Mouse (Mus musculus) inflammation-experienced regulatory T-cells, adult 6 months (primary cell): Measurements from ENCODE around the gene Ezr. TPM values are rescaled to one million over a fixed set of nuclear protein-coding genes. Genes with fewer than 3 reads are reported as not detected.
"Not testable (repeated sequence)": the region's sequence is repeated elsewhere in the genome, so short reads cannot be mapped to it uniquely, and the experiment has no call there.

Source experiments
- ATAC-seq: one replicate; pipeline ENCODE4 v1.8.0; 2017
- polyA plus RNA-seq, 3 experiments: library from polyadenylated mRNA; unstranded; fragments of 100-300 nt; shearing (Covaris generic); gene quantifications; one replicate each; pipeline ENCODE4 v1.2.1; 2017

Gene Ezr
- polyA plus RNA-seq, 3 experiments from 2014 or later, result 111 to 138 (median 117) TPM

DNA sequence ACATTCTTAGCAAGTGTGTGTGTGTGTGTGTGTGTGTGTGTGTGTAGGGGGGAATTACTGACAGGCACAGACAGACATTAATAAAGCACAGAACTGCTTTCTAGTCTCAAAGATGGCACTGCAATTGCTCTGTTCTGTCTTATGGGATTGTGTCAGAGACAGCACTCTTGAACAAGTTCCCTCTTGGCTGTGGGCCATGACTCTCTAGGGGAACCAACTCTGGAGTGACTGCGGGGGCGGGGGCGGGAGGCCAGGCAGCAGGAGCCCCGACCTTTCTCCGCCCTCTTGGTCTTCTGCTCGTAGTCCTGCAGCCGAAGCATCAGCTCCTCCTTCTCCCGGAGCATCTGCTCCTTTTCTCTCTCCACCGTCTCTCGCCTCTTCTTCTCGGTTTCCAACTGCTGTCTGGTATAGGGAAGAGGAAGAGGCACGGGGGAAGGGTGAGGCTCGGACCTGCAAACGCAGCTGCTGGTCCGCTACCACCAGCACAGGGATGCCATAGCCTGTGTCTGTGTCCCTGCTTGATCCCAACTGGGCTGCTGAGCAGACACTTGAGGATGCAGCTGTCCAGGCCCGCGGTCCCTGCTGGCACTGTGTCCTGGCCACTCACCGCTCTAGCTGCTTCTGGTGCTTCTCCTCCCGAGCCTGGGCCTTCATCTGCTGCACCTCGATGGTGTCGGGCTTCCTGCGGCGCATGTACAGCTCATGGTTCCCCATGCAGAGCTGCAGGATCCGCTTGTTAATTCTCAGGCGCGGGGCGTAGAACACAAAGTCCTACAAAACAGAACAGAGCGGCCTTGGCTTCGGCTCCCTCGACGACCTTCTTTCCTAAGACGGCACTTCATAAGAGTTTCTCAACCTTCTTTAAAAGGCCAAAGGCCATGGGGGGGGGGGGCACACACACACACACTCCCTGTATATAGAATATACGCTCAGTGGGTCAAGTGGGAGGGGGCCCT lies 40.2 kb downstream of the Ezr start:
- ATAC-seq, result no peak

DNA sequence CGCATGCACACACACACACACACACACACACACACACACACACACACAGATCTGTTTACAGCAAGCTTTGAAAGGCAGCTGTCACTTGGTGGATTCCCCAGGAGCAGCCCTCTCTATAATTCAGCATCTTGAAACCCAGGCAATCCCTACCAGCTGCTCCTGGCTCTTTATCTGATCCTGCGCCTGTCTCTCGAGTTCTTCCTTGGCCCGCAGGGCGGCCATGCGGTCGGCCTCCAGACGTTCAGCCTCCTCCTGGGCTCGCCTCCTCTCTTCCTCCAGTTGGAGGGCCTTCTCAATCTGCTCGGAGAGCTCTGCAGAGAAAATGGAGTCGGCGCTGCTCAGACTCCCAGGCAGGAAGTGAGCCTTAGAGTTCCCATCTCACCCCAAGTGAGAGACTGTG lies 41.3 kb downstream of the Ezr start:
- no peak for ATAC-seq

DNA sequence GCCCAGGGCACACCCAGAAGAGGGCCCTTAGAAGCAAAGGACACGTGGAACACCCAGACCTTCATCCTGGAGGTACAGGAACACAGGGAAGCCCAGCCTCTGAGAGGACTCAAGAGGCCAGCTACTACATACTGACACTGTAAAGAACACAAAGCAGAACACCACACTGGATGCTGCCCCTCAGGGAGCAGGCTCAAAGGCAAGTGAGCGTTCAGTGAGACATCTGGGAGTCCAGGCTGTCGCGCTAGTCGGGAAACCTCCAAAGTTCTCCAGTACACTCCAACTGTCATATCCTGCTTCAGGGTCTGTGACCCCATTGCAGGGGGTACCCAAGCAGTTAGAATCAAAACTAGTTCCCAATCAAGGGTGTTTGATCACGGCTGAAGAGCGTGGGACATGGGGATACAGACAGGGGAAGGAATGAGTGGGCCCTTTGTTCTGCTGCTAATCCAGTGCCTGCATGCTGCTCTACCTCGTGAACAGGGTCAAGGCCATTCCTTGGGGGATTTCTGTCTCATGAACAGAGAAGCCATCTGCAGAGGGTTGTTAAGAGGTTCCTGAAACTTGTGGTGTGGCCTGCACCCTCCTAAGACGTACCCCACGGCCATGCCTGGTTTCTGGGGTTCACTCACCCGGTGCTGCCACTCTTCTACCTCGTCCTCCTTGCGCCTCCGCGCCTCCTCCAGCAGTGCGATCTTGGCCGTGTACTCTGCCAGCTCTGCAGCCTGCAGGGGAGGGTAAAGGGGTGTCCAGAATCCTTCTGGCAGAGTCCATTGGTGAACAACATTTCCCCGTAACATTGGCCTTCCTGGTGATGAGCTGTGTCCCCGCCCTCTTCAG lies 42.0 kb downstream of the Ezr start:
- no peak for ATAC-seq

DNA sequence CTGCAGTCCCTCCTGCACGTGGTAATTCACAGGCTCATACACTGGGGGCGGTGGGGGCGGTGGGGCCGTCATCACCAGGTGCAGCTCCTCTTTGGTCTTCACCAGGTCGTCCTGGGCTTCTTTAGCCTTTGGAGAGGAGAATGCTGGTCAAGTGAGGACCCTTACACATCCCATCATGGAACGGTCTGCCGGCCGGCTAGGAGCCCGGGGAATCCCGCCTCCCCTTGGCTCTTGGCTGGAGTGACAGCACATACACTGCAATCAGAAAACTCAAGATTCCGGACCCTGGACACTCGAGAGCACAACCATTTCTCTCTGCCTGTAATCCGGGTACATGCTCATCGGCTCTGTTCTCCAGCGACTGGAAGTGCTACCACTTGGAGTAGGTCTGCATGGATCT lies 42.8 kb downstream of the Ezr start:
- ATAC-seq, result no peak

DNA sequence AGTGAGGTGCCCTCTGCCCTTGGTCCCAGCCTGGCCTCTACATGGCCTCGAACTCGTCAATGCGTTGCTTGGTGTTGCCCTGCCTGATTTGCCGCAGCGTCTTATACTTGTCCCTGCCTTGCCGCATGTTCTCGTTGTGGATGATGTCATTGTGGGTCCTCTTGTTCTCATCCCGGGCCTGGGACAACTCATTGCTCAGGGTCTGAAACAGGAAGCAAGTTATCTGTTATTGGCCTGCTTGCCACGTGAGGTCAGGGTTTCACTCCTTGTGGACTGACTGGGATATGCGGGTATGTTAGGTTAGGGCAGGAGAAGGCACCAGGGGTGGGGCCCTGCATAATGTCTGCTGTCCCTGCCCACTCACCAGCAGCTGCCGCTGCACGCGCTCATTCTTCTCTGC lies 43.3 kb downstream of the Ezr start:
- ATAC-seq, result no peak

DNA sequence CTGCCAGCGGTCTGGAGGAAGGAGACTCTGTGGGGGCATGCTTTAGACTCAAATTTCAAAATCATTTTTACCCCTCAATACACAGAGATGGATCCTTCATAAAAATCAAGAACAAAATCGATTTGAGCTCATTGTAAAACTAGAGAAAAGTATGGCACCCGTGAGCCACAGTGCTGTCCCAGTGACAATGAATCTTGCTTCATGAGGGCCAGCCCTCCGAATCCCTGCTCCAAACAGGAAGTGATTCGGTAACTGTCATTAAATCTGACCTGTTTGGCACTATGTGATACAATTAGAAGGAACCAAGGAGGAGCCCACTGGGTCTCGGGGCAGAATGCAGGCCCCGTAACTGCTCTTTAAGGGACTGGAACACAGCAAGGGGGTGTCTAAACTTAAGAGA lies 43.7 kb downstream of the Ezr start:
- ATAC-seq, result no peak

DNA sequence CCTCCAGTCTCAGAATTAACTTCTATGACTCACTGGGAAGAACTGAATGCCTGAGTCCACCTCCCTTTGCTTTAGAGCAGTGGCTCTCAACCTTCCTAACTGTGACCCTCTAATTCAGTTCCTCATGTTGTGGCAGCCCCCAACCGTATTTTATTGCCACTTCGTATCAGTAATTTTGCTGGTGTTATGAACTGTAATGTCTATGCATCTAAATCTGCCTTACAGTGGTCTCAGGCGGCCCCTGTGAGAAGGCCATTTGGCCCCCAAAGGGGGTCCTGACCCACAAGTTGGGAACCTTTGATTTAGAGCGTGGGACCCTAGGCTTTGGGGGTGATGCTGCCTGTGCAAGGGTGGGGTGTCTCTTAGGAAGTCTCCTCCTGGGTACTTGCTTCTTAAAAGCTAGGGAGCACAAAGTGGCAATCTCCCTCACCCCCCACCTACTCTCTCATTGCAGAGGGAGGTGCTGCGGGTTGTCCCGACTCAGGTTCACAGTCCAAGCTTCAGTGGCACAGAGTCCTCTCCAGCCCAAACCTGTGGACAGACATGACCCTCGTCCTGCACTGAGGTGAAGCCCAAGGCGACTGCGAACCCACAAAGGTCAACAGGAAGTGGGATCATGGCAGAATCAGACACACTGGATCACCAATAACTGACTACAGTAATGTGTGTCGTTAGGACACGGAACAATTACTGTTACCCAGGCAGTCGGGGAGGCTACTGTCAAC lies 45.1 kb downstream of the Ezr start:
- no peak for ATAC-seq

DNA sequence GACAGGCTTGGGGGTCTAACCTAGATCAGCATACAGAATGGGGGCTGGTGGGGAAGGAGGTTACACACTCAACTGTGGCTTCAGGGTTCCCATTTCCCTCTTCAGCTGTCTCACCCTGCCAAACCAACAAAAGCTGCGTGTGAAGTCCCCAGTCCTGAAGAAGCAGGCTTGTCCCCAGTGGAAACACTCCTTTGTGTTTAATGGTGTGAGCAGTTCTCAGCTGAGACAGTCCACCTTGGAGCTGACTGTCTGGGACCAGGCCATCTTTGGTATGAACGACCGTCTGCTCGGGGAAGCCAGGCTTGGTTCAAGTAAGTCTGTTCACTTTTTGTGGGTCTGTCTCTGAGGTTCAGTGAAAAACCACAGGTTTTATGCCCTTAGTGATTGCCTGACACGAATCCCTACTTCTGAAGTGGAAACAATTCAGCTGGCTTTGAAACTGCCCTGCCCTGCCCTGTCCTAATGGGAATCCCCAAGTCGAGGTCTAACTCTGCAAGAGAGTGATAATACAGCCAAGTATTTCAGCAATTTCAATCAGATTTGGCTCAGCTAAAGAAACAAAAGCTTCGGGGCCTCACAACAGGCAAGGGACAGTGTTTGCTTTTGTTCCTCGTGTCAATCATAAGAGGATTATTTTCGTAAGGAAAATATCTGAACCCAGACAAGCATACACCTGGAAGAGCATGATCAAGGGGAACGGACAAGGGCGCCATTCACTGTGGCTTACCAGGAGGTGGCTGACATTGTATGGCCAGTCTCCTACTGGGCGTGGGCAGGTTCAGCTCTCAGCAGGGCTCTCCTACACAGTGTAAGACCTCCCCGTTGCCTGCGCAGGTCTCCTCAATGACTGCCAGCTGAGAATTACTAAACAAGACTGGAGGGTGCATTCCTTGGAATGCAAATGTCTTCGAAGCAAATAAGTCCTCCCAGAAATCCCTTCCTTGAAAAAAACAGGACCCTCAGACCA lies 46.0 kb downstream of the Ezr start:
- no peak for ATAC-seq

DNA sequence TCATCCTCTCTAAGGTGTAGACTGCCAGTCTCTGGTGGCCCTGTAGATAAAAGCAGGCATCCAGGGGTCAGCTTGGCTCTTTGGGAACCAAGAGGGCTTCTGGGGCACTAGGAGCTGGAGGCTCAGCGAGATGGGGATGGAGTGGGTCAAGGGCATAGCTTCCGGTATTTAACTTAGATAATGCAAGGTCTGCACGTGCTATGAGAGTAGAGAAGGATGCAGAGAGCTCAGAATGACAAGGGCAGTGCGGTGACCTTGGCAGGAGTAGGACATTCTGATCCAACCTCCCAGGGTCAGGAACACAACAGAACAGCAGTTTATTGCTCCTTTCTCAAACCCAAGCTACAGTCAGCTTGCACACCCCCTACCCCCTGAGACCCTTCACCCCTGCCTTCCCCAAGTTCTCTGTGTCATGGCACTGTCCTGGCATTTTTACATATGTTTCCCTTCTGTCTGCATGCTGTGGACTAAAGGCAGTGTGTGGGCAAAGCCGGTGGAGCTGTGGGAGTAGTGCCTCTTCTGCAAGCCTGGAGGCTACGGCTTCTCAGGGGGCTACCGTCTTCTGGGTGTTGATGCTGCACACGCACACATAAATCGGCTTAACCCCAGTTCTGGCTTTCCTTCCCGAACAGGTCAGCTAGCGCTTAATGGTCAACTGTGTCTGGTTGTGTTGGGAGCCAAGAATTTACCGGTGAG lies 47.7 kb downstream of the Ezr start:
- no peak for ATAC-seq

DNA sequence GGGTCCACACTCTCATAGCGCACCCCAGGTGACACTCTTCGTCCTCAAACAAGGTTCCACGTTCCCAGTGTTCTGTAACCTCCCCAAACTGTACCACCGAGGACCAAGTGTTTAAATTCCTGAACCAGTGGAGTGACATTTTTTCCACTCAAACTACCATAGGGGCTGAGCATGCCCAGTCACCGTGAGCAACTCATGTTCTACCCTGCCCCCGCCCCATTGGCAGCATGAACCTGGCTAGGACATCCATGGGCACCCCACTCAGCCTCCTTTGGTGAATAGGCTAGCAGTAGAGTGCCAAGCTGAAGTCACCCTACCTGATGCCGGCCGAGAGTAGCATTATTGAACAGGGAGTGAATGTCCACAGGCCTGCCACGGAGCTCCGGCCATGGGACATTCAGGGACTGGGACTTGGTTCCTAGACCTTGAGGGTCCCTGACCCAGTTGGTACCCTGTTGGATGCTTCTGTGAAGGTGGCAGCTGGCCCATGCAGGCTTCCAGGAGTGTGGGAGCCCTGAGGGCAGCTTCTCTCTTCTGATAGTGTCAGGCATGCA lies 49.2 kb downstream of the Ezr start:
- ATAC-seq, result no peak

DNA sequence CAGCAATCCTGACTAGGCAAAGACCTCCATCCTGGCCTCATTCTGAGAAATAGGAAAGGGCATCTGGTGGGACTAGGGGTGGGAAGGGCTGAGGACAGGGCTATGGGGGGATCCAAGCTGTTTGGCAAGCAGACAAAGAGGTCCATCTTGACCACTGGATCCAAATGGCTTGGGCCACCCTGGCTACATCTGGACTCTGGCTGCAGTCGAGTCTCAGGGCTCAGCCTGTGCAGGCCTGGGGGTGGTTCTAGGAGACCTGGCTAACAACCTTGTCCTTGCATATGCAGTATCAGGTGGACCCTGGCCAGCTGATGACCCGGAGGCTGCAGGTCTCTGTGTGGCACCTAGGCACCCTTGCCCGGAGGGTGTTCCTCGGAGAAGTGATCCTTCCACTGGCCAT lies 49.9 kb downstream of the Ezr start:
- no peak for ATAC-seq

DNA sequence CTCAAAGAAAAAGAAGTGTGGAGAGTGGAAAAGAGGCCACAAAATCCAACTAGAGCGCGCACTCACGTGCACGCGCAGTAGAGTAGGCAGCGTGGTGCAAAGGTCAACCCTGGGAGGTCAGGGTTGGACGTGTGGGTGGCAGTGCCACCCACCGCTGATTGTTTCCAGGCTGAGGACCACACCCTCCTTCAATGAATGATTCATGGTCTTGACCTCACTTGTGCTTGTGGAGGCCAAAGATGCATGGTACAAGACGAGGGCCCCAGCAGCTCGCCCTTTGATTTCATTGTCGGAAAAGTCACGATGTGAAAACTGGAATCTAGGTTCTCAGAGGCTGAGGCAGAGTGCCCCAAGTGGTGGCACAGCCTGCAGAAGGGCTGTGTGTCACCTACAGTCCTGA lies 51.0 kb downstream of the Ezr start:
- no peak for ATAC-seq

DNA sequence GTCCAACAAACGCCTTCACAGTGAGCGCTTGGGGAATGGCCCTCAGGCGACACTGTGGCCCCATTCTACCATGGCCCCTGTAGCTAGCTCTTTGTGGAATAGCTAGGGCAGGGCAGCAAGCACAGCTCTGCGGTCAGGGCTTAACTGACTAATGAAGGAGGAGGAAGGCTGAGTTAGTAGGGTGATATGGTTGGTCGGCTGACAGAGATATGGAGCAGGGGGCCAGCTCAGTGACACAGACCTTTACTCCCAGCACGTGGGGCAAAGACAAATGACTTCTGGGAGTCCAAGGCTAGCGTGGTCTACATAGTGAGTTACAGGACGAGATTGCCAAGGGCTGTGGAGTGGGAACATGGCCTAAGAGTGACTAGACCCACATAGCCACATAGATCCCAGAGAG lies 51.5 kb downstream of the Ezr start:
- no peak for ATAC-seq

DNA sequence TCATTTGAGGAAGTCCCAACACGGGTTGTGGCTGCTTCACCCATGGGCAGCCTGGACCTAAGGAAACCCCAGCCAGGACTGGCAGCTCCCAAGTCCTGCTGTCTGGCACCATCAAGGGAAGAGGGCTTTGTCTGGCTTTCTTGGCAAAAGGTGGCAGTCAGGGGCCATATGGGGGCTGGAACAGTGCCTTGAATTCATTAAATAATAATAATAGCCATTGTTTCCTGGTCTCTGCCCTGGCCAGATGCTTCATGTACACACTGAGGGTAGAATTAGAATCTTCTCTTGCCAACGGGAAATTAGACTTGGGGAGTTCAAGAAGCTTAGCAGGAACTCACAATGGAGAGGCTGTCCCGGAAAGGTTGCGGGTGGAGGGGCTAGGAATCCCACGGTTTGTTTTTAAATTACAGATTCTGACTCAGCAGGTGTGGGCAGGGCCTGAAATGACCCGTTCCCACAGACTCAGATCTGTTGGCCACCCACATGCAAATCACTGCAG lies 53.3 kb downstream of the Ezr start:
- no peak for ATAC-seq

DNA sequence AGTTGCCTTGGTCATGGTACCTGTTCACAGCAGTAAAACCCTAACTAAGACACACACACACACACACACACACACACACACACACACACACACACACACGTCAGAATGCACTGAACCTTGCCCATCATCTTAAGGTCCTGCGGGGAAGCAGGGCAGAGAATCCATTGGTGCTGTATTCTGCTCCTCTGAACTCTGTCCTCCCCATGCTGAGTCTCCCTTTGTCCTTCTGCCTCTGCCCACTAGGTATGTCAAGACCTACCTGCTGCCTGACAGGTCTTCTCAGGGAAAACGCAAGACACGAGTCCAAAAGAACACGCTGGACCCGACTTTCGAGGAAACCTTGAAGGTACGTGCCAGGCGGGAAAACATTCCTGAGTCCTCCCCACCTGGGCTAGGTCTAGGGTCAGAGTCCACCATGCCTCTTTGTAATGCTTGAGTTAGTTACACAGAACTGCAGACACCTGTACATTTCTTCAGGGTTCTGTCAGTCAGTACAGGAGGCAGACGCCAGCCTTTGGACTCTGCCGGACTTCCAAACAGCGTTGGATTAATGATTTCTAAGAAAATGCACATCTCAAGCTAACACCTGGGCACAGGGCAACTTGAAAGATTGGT lies 54.5 kb downstream of the Ezr start:
- no peak for ATAC-seq

DNA sequence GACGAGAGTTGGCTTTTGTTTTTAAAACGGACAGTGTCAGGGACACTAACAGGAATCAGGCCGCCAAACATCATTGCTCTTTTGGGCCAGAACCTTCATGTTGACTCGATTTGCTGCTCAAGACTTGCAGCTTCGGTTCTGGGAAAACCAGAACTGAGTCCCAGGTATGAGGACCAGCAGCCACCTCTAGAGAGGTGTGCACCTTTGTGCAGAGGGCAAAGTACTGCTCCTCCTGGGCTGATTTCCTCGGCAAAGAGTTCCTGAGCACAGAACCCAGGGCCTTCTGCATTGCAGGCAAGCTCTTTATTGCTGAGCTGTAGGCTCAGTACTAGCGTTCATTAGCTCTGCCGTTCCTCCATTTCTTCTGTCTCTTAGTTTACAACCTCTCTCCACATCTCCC lies 68.6 kb downstream of the Ezr start:
- ATAC-seq, result not testable (repeated sequence)

DNA sequence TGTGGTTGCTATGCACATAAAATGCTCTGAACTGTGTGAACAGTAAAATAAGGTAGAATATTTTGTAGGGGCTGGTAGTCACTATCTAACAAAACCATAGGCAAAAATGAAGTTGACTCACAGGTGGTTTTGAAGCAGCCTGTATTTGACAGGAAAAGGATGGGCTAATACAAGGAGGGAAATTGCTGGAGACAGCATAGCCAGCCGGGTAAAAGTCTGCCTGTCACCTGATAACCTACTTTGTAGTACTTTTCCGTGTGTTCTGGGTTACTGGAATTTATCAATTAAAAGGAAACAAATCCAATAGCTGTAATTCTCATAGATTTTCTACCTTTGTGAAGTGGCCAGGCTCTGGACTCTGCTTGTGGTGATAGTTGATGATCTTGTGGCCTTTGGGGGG lies 69.1 kb downstream of the Ezr start:
- not testable (repeated sequence) for ATAC-seq

DNA sequence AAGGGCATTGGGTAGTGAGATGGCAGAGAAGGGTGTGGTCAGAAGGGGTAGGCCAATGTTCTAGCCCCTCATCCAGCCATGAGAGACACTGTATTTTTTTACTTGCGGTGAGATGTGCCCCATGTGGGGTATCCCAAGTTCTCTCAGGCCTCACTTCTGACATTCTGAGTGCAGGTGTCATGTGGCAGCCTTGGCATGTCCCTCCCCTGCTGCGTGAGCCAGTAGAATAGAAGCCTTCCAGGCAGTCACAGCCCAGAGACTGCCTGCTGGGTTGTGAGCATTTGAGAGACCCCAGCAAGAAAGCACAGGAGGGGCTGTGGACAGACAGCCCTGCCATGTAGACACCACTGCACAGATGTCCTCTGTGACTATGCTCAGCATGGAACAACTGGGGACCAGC lies 74.4 kb downstream of the Ezr start:
- ATAC-seq, result not testable (repeated sequence)

DNA sequence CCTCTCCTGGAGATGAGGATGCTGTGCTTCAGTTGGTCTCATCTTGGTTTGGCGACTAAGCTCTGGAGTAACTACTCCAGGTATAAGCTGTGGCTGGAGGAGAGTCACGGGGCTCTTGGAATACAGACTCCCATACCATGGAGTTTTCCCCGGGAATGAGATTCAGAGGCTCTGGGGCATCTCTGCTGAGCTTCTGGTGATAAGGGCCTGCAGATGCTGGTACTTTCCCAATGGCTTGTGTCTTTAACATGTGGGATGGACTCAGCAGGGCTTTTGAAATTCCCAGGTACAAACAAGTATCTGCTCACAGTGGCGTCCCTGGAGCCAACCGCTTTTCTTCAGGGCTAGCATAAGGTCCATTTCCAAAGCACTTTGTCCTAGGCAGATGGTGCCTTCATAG lies 75.2 kb downstream of the Ezr start:
- not testable (repeated sequence) for ATAC-seq

DNA sequence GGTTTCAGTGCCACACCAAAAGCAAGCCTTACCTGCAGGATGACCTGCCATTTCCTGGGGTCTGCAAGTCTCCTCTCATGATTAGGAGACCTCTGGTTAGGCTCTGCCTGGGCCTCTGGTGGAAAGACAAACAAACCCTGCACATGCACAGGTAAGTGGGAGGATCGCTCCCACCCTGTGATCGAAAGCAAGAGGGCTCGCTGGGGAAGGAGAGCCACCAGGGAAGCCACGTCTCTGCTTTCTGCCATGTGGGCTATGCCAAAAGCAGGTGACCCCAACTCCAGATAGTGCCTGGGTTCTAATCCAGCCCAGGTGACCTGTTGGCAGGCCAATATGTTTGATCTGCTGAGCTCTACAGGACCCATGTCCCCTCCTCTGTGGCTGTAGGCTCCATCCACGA lies 76.1 kb downstream of the Ezr start:
- not testable (repeated sequence) for ATAC-seq
